Mouse (Mus musculus) thymus, adult 2 months (tissue): ENCODE measurements around the gene Pcgf2.

ENCODE experiments used
- CTCF ChIP-seq: fragments of 200-500 bp; IDR thresholded peaks from 2 replicates; pipeline ENCODE4 v1.5.1; 2012; ENCODE audit warnings: mild to moderate bottlenecking, control low read depth, low read length, moderate library complexity, borderline replicate concordance; ENCODE audit not compliant: control insufficient read depth, poor library complexity, insufficient read depth; ENCODE audit errors: extremely low read depth
- POLR2A ChIP-seq: fragments of 200-500 bp; IDR thresholded peaks from 2 replicates; pipeline ENCODE4 v1.6.1; 2012; ENCODE audit warnings: mild to moderate bottlenecking, low read length, control low read depth, moderate library complexity; ENCODE audit not compliant: control insufficient read depth, poor library complexity, insufficient read depth; ENCODE audit errors: extremely low read depth

DNA sequence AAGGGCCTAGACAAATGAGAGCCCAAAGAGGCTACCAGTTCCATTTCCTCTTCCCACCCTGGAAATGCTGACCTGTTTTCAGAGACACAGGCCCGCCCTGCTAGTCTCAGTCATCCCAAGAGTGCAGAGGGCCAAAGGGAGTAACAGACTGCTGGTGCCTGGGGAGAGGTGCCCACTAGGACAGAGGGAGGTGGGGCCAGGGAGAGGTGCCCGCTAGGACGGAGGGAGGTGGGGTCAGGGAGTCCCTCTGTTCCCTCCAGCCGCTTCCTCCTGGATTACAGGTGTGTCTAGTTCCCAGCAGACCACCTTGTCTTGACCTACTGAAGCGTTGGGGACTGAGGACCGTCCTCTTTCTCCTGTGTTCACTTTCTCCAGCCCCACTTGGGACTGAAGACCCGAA is 15.5 kb downstream of the Pcgf2 start:
- no peak for TF ChIP-seq CTCF
- no peak for TF ChIP-seq POLR2A
